In genomic region chr10:83153374-83153773, GRCm38 (mm10) we compare ENCODE assay signal across 26 mouse cellular contexts.
DNase-seq lines count a peak whose midpoint lies in the region; ATAC-seq and TF ChIP-seq lines count a peak whose summit lies in the region.
"Had no signal": no experiment of that assay in that cellular context is flagged by ENCODE, and none has a peak within 500 bp of the region (broad histone marks: within the 10 kb centered on the region; RNA-seq: fewer than 3 reads in every experiment).

No protein-coding gene starts in this region.

- no peak for TF ChIP-seq CTCF in layer of hippocampus, adult 2 months (conservative IDR thresholded peaks at IDR 0.05)

- H3K4me1 ChIP-seq in liver, embryonic 13.5 days (replicated peaks): peaks cover 61% of the 10 kb centered on the region
- H3K4me1 ChIP-seq in forebrain, embryonic 12.5 days: peaks cover 27% of the 10 kb centered on the region

- no peak for DNase-seq in layer of hippocampus, adult 2 months (ENCODE audit: low spot score in 2 of 2)
- no peak for DNase-seq in layer of hippocampus, adult 9-11 months
- DNase-seq in liver, embryonic 13.5 days: peak; percentile 41
- DNase-seq in gastrocnemius, postnatal 10 days: no peak
- DNase-seq in layer of hippocampus, adult 18-20 months (ENCODE audit: low spot score in 2 of 2): no peak
- DNase-seq: adrenal gland, postnatal 25 days; cerebellum, adult 8-10 months; cerebellum, postnatal 36 days; embryo, embryonic 11 days; gastrocnemius, postnatal 14 days; heart, postnatal 36 days; kidney, adult 8-10 months; kidney, postnatal 4 days; right cerebral cortex, postnatal 4 days had no signal

- H3K36me3 ChIP-seq in liver, embryonic 13.5 days: no peaks in the 10 kb centered on the region
- no peaks in the 10 kb centered on the region for H3K36me3 ChIP-seq in macrophage (ENCODE audit: inconsistent target)
- H3K36me3 ChIP-seq in forebrain, embryonic 12.5 days (replicated peaks): no peaks in the 10 kb centered on the region
- H3K36me3 ChIP-seq: embryonic facial prominence, embryonic 13.5 days; heart, embryonic 15.5 days; hindbrain, embryonic 12.5 days; midbrain, embryonic 10.5 days; midbrain, embryonic 15.5 days; neural tube, embryonic 12.5 days had no signal

- no peak overlapping the region for H3K4me3 ChIP-seq in layer of hippocampus, adult 2 months
- H3K4me3 ChIP-seq in liver, embryonic 13.5 days (replicated peaks): peak overlapping the region; percentile 35
- no peak overlapping the region for H3K4me3 ChIP-seq in macrophage (ENCODE audit: inconsistent target)
- H3K4me3 ChIP-seq in forebrain, embryonic 12.5 days (replicated peaks): no peak overlapping the region
- H3K4me3 ChIP-seq: embryonic facial prominence, embryonic 13.5 days; forebrain, embryonic 13.5 days; heart, embryonic 15.5 days; hindbrain, embryonic 12.5 days; midbrain, embryonic 10.5 days; midbrain, embryonic 15.5 days; neural tube, embryonic 12.5 days had no signal

- no peaks in the 10 kb centered on the region for H3K27me3 ChIP-seq in liver, embryonic 13.5 days
- no peaks in the 10 kb centered on the region for H3K27me3 ChIP-seq in forebrain, embryonic 12.5 days
- H3K27me3 ChIP-seq: embryonic facial prominence, embryonic 13.5 days; forebrain, embryonic 13.5 days; heart, embryonic 15.5 days; hindbrain, embryonic 12.5 days; midbrain, embryonic 15.5 days; neural tube, embryonic 12.5 days had no signal

- H3K4me2 ChIP-seq in liver, embryonic 13.5 days: peak overlapping the region; percentile 60
- H3K4me2 ChIP-seq in forebrain, embryonic 12.5 days: no peak overlapping the region
- H3K4me2 ChIP-seq: embryonic facial prominence, embryonic 13.5 days; forebrain, embryonic 13.5 days; heart, embryonic 15.5 days; hindbrain, embryonic 12.5 days; midbrain, embryonic 15.5 days; neural tube, embryonic 12.5 days had no signal

- 0 out of 2 replicates have a peak overlapping the region, but pooled peaks have one; percentile 14 for H3K27ac ChIP-seq in layer of hippocampus, adult 2 months
- peak overlapping the region; percentile 78 for H3K27ac ChIP-seq in liver, embryonic 13.5 days
- H3K27ac ChIP-seq in macrophage: peak overlapping the region; percentile 65
- no peak overlapping the region for H3K27ac ChIP-seq in forebrain, embryonic 12.5 days
- H3K27ac ChIP-seq: embryonic facial prominence, embryonic 13.5 days; forebrain, embryonic 13.5 days; heart, embryonic 15.5 days; hindbrain, embryonic 12.5 days; kidney, postnatal 0 days; midbrain, embryonic 10.5 days; midbrain, embryonic 15.5 days; neural tube, embryonic 12.5 days; stomach, postnatal 0 days had no signal

- peak; percentile 85 for ATAC-seq in liver, embryonic 13.5 days (ENCODE audit: low read depth)
- no peak for ATAC-seq in forebrain, embryonic 12.5 days (ENCODE audit: low FRiP score)
- ATAC-seq: forebrain, embryonic 13.5 days; intestine, embryonic 16.5 days; midbrain, embryonic 15.5 days had no signal

- no peaks in the 10 kb centered on the region for H3K79me2 ChIP-seq in macrophage (ENCODE audit: inconsistent target)

- WGBS in liver, embryonic 13.5 days (ENCODE audit: insufficient replicate concordance): 26% methylated on average over 5 of the region's 5 CpGs
- 91% methylated on average over 5 of the region's 5 CpGs for WGBS in macrophage (ENCODE audit: missing documents)
- 90% methylated on average over 5 of the region's 5 CpGs for WGBS in forebrain, embryonic 12.5 days

- no peaks in the 10 kb centered on the region for H3K9me3 ChIP-seq in liver, embryonic 13.5 days (replicated peaks)
- H3K9me3 ChIP-seq in forebrain, embryonic 12.5 days: no peaks in the 10 kb centered on the region
- H3K9me3 ChIP-seq: embryonic facial prominence, embryonic 13.5 days; heart, embryonic 15.5 days; hindbrain, embryonic 12.5 days; midbrain, embryonic 10.5 days; midbrain, embryonic 15.5 days; neural tube, embryonic 12.5 days had no signal

- peak overlapping the region; percentile 46 for H3K9ac ChIP-seq in liver, embryonic 13.5 days
- H3K9ac ChIP-seq in forebrain, embryonic 12.5 days: no peak overlapping the region
- H3K9ac ChIP-seq: embryonic facial prominence, embryonic 13.5 days; forebrain, embryonic 13.5 days; heart, embryonic 15.5 days; hindbrain, embryonic 12.5 days; midbrain, embryonic 15.5 days; neural tube, embryonic 12.5 days had no signal
